Mouse (Mus musculus) lung, adult 2 months (tissue): Measurements from ENCODE around the gene Rnf115.

ENCODE experiments used
- CTCF ChIP-seq: fragments of 200-500 bp; IDR thresholded peaks from 2 replicates; pipeline ENCODE4 v1.5.1; 2011; ENCODE audit warnings: mild to moderate bottlenecking, low read length, control low read depth; ENCODE audit not compliant: insufficient read depth
- POLR2A ChIP-seq: fragments of 200-500 bp; IDR thresholded peaks from 2 replicates; pipeline ENCODE4 v1.6.1; 2011; ENCODE audit warnings: low read depth, mild to moderate bottlenecking, control low read depth, low read length, borderline replicate concordance; ENCODE audit errors: extremely low read depth

- TF ChIP-seq CTCF (no peak), POLR2A (no peak)
These were observed 16.9 kb downstream of the Rnf115 start for GRCm38 (mm10) chr3:96744348-96744747.
